Mouse (Mus musculus): ENCODE results near the gene Hist2h3b.
A peak's percentile ranks its signal among the peaks of the same experiment; 100 is the strongest.
"Not testable (repeated sequence)": the region's sequence is repeated elsewhere in the genome, so short reads cannot be mapped to it uniquely, and the experiment has no call there.

The Hist2h3b gene

GRCm38 (mm10) chr3:96268051-96268775, at the start of gene Hist2h3b:
TSS of gene Hist2h3b (plus strand) at chr3:96268654.
- DNase-seq: peak; percentile 86

- DNase-seq: no peak
Measured at GRCm38 (mm10) chr3:96219191-96219641, 49.2 kb upstream of the Hist2h3b start.

GRCm38 (mm10) chr3:96219661-96220130, 48.8 kb upstream of the Hist2h3b start, which contains the start of the genes Bola1 and Hist2h2ab:
TSS of gene Bola1 (minus strand) at chr3:96219709.
TSS of gene Hist2h2ab (plus strand) at chr3:96219865.
- peak; percentile 82 for DNase-seq

GRCm38 (mm10) chr3:96220131-96220764, 48.2 kb upstream of the Hist2h3b start:
- not testable (repeated sequence) for DNase-seq

GRCm38 (mm10) chr3:96220765-96221639, 47.5 kb upstream of the Hist2h3b start, which contains the start of the genes Hist2h2ac and Hist2h2be:
TSS of gene Hist2h2ac (minus strand) at chr3:96220880.
TSS of gene Hist2h2be (plus strand) at chr3:96221119.
- DNase-seq: peak; percentile 90

GRCm38 (mm10) chr3:96221640-96222038, 46.8 kb upstream of the Hist2h3b start:
- no peak for DNase-seq

GRCm38 (mm10) chr3:96222774-96223173, 45.7 kb upstream of the Hist2h3b start:
- no peak for DNase-seq

- DNase-seq: no peak
Measured at GRCm38 (mm10) chr3:96225421-96225820, 43.0 kb upstream of the Hist2h3b start.

- no peak for DNase-seq
Measured at GRCm38 (mm10) chr3:96226695-96227648, 41.5 kb upstream of the Hist2h3b start.

- DNase-seq: no peak
Measured at GRCm38 (mm10) chr3:96228828-96229227, 39.6 kb upstream of the Hist2h3b start.

GRCm38 (mm10) chr3:96230404-96230803, 38.0 kb upstream of the Hist2h3b start:
- no peak for DNase-seq

GRCm38 (mm10) chr3:96230910-96231757, 37.3 kb upstream of the Hist2h3b start:
- DNase-seq: no peak

GRCm38 (mm10) chr3:96231758-96232120, 36.7 kb upstream of the Hist2h3b start:
- DNase-seq: no peak

- no peak for DNase-seq
Measured at GRCm38 (mm10) chr3:96234914-96235313, 33.5 kb upstream of the Hist2h3b start.

GRCm38 (mm10) chr3:96235836-96236235, 32.6 kb upstream of the Hist2h3b start:
- DNase-seq: no peak

GRCm38 (mm10) chr3:96236834-96237334, 31.6 kb upstream of the Hist2h3b start:
- DNase-seq: no peak

- DNase-seq: no peak
Measured at GRCm38 (mm10) chr3:96237335-96237903, 31.0 kb upstream of the Hist2h3b start.

GRCm38 (mm10) chr3:96237904-96238511, 30.4 kb upstream of the Hist2h3b start:
- no peak for DNase-seq

- DNase-seq: peak; percentile 33
Measured at GRCm38 (mm10) chr3:96238954-96239793, 29.3 kb upstream of the Hist2h3b start, which contains the start of gene Hist2h3c2. TSS of gene Hist2h3c2 (minus strand) at chr3:96239127.

Measured in right cerebral cortex, adult 18-20 months (tissue).